Mouse (Mus musculus) 3T3-L1 (cell line): ENCODE data around the gene Gm21454.
"Not testable (repeated sequence)": the region's sequence is repeated elsewhere in the genome, so short reads cannot be mapped to it uniquely, and the experiment has no call there.

ENCODE experiments used
- DNase-seq: peaks from one replicate; pipeline ENCODE4 v3.0.0-alpha.2; 2015; ENCODE audit warnings: low read depth, low spot score

The Gm21454 gene

DNA sequence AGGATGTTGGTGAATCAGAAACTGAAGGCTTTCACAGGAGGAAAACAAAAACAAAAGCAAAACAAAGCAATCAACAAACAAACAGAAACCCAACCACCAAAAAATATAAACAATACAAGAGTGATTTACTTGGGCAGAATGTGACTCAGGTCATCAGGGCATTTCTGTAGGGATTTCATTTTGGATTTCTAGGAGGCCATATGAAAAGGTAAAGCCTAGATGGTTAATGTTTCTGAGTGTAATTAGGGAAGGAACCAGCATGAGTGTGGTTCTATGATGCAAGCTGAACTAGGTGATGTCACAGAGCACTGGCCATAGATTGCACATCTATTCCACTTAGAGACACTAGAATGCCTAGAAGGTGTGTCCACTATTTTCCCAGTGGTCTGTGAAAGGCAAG, at the start of gene Gm21454, which contains the start of gene Gm21440:
TSS of gene Gm21454 (plus strand) at position 352 of the 400 bp plus-strand sequence.
TSS of gene Gm21440 (plus strand) at position 301 of the 400 bp plus-strand sequence.
- not testable (repeated sequence) for DNase-seq

DNA sequence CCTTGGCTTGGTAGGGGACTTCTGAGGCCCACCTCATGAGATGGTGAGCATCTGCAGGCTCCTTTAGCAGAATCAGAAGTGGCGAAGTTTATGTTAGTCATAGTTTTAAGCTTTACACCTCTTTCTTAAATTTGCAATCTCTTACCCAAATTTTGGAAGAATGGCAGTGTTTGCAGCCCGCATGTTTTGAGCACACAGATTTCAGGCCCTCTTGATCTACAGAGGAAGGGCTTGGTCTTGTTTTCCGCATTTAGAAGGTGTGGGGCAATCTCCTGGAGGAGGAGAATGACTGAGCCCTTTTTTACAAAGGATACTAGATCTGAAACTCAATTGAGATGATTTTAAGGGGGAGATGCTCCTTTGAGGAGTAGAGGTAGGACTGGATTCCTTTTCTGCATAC, 28.4 kb upstream of the Gm21454 start, which contains the start of gene Gm21828:
TSS of gene Gm21828 (minus strand) at position 101 of the 400 bp plus-strand sequence.
- DNase-seq, result not testable (repeated sequence)

DNA sequence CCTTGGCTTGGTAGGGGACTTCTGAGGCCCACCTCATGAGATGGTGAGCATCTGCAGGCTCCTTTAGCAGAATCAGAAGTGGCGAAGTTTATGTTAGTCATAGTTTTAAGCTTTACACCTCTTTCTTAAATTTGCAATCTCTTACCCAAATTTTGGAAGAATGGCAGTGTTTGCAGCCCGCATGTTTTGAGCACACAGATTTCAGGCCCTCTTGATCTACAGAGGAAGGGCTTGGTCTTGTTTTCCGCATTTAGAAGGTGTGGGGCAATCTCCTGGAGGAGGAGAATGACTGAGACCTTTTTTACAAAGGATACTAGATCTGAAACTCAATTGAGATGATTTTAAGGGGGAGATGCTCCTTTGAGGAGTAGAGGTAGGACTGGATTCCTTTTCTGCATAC, 96.7 kb downstream of the Gm21454 start, which contains the start of gene Gm21725:
TSS of gene Gm21725 (minus strand) at position 101 of the 400 bp plus-strand sequence.
- not testable (repeated sequence) for DNase-seq
